In genomic region chr11:72607469-72608070, GRCm38 (mm10) we compare ENCODE assay signal across 7 mouse cellular contexts. TPM values are rescaled to one million over a fixed set of nuclear protein-coding genes. Genes with fewer than 3 reads are reported as not detected.
DNase-seq lines count a peak whose midpoint lies in the region; ATAC-seq lines count a peak whose summit lies in the region.

No protein-coding gene starts in this region.

- H3K9me3 ChIP-seq in intestine, embryonic 14.5 days (ENCODE audit: control insufficient read depth, low read length) = no peaks in the 10 kb centered on the region
- no peaks in the 10 kb centered on the region for H3K9me3 ChIP-seq in limb, embryonic 15.5 days
- H3K9me3 ChIP-seq in midbrain, embryonic 14.5 days (ENCODE audit: control insufficient read depth, low read length) = no peaks in the 10 kb centered on the region

- peak overlapping the region; percentile 96 for H3K9ac ChIP-seq in intestine, embryonic 14.5 days (ENCODE audit: low read length)
- H3K9ac ChIP-seq in limb, embryonic 15.5 days = peak overlapping the region; percentile 95
- H3K9ac ChIP-seq in midbrain, embryonic 14.5 days (replicated peaks; ENCODE audit: low read length) = peak overlapping the region; percentile 97

- peaks cover 11% of the 10 kb centered on the region for H3K4me1 ChIP-seq in intestine, embryonic 14.5 days (replicated peaks; ENCODE audit: control insufficient read depth, insufficient read depth, low read length)
- H3K4me1 ChIP-seq in limb, embryonic 15.5 days = peaks cover 9% of the 10 kb centered on the region; the same call in 1 of the 2 replicates
- peaks cover 6% of the 10 kb centered on the region; the same call in 1 of the 2 replicates for H3K4me1 ChIP-seq in midbrain, embryonic 14.5 days (ENCODE audit: control insufficient read depth, insufficient read depth, low read length)

- H3K4me3 ChIP-seq in intestine, embryonic 14.5 days (ENCODE audit: low read depth, low read length) = peak overlapping the region; percentile 95
- H3K4me3 ChIP-seq in limb, embryonic 15.5 days = peak overlapping the region; percentile 94
- peak overlapping the region; percentile 100 for H3K4me3 ChIP-seq in midbrain, embryonic 14.5 days (replicated peaks; ENCODE audit: low read depth, low read length)

- H3K36me3 ChIP-seq in intestine, embryonic 14.5 days (ENCODE audit: control insufficient read depth, insufficient read depth, low read length) = no peaks in the 10 kb centered on the region
- no peaks in the 10 kb centered on the region for H3K36me3 ChIP-seq in limb, embryonic 15.5 days
- no peaks in the 10 kb centered on the region for H3K36me3 ChIP-seq in midbrain, embryonic 14.5 days (ENCODE audit: control insufficient read depth, insufficient read depth, low read length)
- no peaks in the 10 kb centered on the region for H3K36me3 ChIP-seq in splenic B cell, adult 2 months (ENCODE audit: control insufficient read depth, insufficient read depth, low read length, poor library complexity, severe bottlenecking)

- H3K27ac ChIP-seq in intestine, embryonic 14.5 days (ENCODE audit: low read depth) = peak overlapping the region; percentile 98
- H3K27ac ChIP-seq in limb, embryonic 15.5 days = peak overlapping the region; percentile 99
- peak overlapping the region; percentile 97 for H3K27ac ChIP-seq in midbrain, embryonic 14.5 days (replicated peaks; ENCODE audit: low read depth, low read length)

- ATAC-seq in intestine, embryonic 14.5 days (replicated peaks; ENCODE audit: low FRiP score, low TSS enrichment, low read depth) = peak; percentile 75
- peak; percentile 49 for ATAC-seq in limb, embryonic 15.5 days (ENCODE audit: insufficient number of reproducible peaks, low FRiP score, low TSS enrichment, low read depth)
- peak; percentile 54 for ATAC-seq in midbrain, embryonic 14.5 days (ENCODE audit: low FRiP score, low TSS enrichment)

- intact Hi-C loops in gastrocnemius, postnatal 36 days (cut with DNase I) = loop anchor here (2.0 kb wide), 1 partner anchor 25 kb away; no protein-coding TSS in a partner anchor

- peak; percentile 91 to 95 for DNase-seq in adrenal gland, adult (ENCODE audit: inconsistent age in 2 of 2, low spot score in 1 of 2)
- DNase-seq in embryo, embryonic 10 days (ENCODE audit: low spot score) = peak; percentile 74
- peak; percentile 81 to 82 for DNase-seq in gastrocnemius, postnatal 36 days
- DNase-seq in intestine, embryonic 14.5 days (ENCODE audit: low spot score) = peak; percentile 93
- DNase-seq in midbrain, embryonic 14.5 days = peak; percentile 79
- peak; percentile 70 for DNase-seq in splenic B cell, adult 2 months (ENCODE audit: low read depth, low spot score)

- no peaks in the 10 kb centered on the region for H3K27me3 ChIP-seq in intestine, embryonic 14.5 days (replicated peaks; ENCODE audit: control insufficient read depth, insufficient read depth, low read length)
- H3K27me3 ChIP-seq in limb, embryonic 15.5 days = no peaks in the 10 kb centered on the region
- no peaks in the 10 kb centered on the region for H3K27me3 ChIP-seq in midbrain, embryonic 14.5 days (ENCODE audit: control insufficient read depth, insufficient read depth, low read length)
- no peaks in the 10 kb centered on the region for H3K27me3 ChIP-seq in splenic B cell, adult 2 months (ENCODE audit: control insufficient read depth, insufficient read depth, low read length, poor library complexity, severe bottlenecking)

- 0% methylated on average over 58 of the region's 79 CpGs for WGBS in intestine, embryonic 14.5 days
- 0% methylated on average over 78 of the region's 79 CpGs for WGBS in limb, embryonic 15.5 days
- WGBS in midbrain, embryonic 14.5 days = under 1% methylated on average over 78 of the region's 79 CpGs

- peak overlapping the region; percentile 69 for H3K4me2 ChIP-seq in intestine, embryonic 14.5 days (ENCODE audit: low read length)
- peak overlapping the region; percentile 71 for H3K4me2 ChIP-seq in limb, embryonic 15.5 days
- peak overlapping the region; percentile 60 for H3K4me2 ChIP-seq in midbrain, embryonic 14.5 days (ENCODE audit: low read length)

RNA-seq across cellular contexts. Expression of gene Ube2g1, which starts 0.5 kb away (rescaled TPM):
- 10 to 100 TPM; 81.2 to 85.0 TPM for total RNA-seq in gastrocnemius, postnatal 36 days (2021)
- 62.9 and 66.9 TPM in 2 replicates for polyA plus RNA-seq in intestine, embryonic 14.5 days (2014; fragmentation: Nextera tagmentation; extraction: Ambion mirVana)
- 63.3 and 65.7 TPM in 2 replicates for polyA plus RNA-seq in limb, embryonic 15.5 days (2015; fragmentation: Nextera tagmentation; extraction: Ambion mirVana)
- polyA plus RNA-seq in midbrain, embryonic 14.5 days (2014; fragmentation: Nextera tagmentation; extraction: Ambion mirVana) = 87.2 and 111 TPM in 2 replicates

RNA-seq across cellular contexts. Expression of gene Spns3, which starts 57.3 kb away (rescaled TPM):
- total RNA-seq in gastrocnemius, postnatal 36 days (2021) = under 1 TPM; 0.10 to 0.12 TPM
- 0.15 and 0.30 TPM in 2 replicates for polyA plus RNA-seq in intestine, embryonic 14.5 days (2014; fragmentation: Nextera tagmentation; extraction: Ambion mirVana)
- 0.88 and 0.97 TPM in 2 replicates for polyA plus RNA-seq in limb, embryonic 15.5 days (2015; fragmentation: Nextera tagmentation; extraction: Ambion mirVana)
- 0.11 TPM in 1 of 2 replicates, not detected in the other for polyA plus RNA-seq in midbrain, embryonic 14.5 days (2014; fragmentation: Nextera tagmentation; extraction: Ambion mirVana)

Comparison
In these comparisons a context has a peak if more than half of its experiments do, and no peak if none do; other contexts are left out.
1. Peak in every context shown above with its lines: DNase-seq, ATAC-seq, H3K4me3 ChIP-seq and H3K27ac ChIP-seq.